Mouse (Mus musculus): ENCODE data around the gene Dysf. TPM values are rescaled to one million over a fixed set of nuclear protein-coding genes. Genes with fewer than 3 reads are reported as not detected.

The Dysf gene
- polyA plus RNA-seq, 2 experiments: 1.6 to 1.9 TPM

DNA sequence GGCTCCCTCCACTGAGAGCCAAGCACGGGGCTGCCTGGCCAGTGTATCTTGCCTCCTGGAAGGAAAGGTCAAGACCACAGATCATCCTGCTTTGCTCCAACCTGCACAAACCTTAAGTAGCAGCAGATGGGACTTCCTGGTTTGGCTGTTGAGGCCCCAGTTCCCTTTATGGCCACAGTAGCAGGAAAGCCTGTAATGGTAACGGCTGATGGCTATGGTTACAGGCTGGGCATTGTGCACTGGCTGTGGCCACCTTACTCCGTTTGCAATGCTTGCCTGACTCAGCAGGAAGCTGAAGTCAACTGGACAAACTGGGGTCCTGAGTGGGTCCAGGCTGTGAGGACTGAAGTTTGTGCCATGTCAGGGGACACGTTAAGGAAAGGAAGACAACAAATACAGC is 200.2 kb downstream of the Dysf start:
- H3K9ac ChIP-seq (replicated peaks): no peak overlapping the region
- H3K4me2 ChIP-seq (ENCODE audit: low read depth): no peak overlapping the region
- TF ChIP-seq EP300 (IDR thresholded peaks at IDR 0.05; ENCODE audit: low read depth) (no peak), CTCF (IDR thresholded peaks at IDR 0.05; ENCODE audit: low read depth) (no peak)
- no peaks in the 10 kb centered on the region for H3K36me3 ChIP-seq (replicated peaks; ENCODE audit: control insufficient read depth, insufficient read depth, low read depth)
- H3K9me3 ChIP-seq (ENCODE audit: control insufficient read depth, low read length): no peaks in the 10 kb centered on the region
- no peaks in the 10 kb centered on the region for H3K4me1 ChIP-seq (replicated peaks; ENCODE audit: control insufficient read depth in 2 of 2, insufficient read depth in 2 of 2, low read length in 1 of 2)
- H3K4me3 ChIP-seq (ENCODE audit: insufficient read depth in 1 of 2, low read depth in 2 of 2, low read length in 2 of 2): no peak overlapping the region
- H3K27me3 ChIP-seq (ENCODE audit: control insufficient read depth, insufficient read depth, low read length): no peaks in the 10 kb centered on the region
- no peak overlapping the region for H3K27ac ChIP-seq
- DNase-seq (ENCODE audit: low read depth in 3 of 3, low spot score in 3 of 3) (no peak), ATAC-seq (ENCODE audit: insufficient read depth) (no peak)
- WGBS (ENCODE audit: insufficient replicate concordance): 20% methylated on average over 4 of the region's 4 CpGs

DNA sequence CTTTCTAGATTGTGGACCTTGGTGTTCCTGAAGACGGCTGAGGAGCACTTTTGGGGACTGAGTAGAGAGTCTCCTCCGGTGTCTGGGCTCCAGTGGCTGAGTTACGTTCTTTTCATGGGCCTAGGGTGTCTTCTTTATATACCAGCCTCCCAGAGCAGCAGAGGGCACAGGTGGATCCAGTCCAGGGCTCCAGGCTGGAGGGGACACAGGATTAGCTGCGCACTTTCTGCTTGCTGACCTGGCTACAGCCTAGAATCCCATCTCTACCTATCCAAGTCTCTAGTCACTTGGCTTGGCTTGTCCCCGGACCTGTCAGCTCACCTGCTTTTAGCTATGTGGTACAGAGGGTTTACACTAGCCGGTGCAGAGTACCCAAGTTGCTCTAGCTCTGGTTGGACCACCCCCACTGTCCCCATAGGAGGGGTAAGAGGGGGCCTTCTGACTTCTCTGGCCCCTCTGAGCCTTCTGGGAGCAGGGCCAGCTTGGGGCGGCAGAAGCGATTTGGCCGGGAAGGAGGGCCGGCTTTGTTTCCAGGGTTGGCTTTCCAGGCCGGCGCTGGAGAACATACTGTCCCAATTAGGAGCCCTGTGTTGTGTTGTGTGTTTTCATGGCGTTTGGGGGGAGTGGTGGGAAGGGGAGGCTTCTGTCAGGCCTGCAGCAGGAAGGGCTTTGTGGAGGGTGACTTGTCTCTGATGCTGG is 201.5 kb downstream of the Dysf start:
- TF ChIP-seq CTCF (IDR thresholded peaks at IDR 0.05; ENCODE audit: low read depth) (no peak), EP300 (IDR thresholded peaks at IDR 0.05; ENCODE audit: low read depth) (no peak)
- DNase-seq (ENCODE audit: low read depth in 3 of 3, low spot score in 3 of 3): no peak

DNA sequence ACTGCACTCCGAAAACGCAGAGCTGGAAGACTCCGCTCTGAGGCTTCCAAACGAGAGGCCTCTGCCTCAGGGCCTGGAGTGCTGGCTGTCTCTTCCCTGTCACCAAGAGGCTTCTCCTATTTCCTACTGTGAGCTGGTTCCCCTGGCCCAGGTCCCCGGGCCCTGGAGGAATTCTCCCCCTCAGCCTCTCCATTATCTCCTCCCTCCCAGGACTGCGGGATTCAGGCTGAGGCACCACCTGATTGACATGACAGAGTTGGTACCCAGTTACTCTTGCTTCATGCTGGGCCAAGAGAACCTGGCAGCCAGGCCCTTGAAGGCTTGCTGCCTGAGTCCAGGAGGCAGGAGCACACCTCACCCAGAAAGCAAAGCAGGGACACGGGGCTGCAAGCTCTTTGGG is 203.1 kb downstream of the Dysf start:
- no peak overlapping the region for H3K4me2 ChIP-seq (ENCODE audit: low read depth)
- H3K9ac ChIP-seq (replicated peaks): no peak overlapping the region
- ATAC-seq (ENCODE audit: insufficient read depth) (no peak), DNase-seq (ENCODE audit: low read depth in 3 of 3, low spot score in 3 of 3) (no peak)
- H3K27me3 ChIP-seq (ENCODE audit: control insufficient read depth, insufficient read depth, low read length): no peaks in the 10 kb centered on the region
- no peak for TF ChIP-seq EP300 (IDR thresholded peaks at IDR 0.05; ENCODE audit: low read depth)
- TF ChIP-seq CTCF (IDR thresholded peaks at IDR 0.05; ENCODE audit: low read depth): no peak
- no peaks in the 10 kb centered on the region for H3K4me1 ChIP-seq (replicated peaks; ENCODE audit: control insufficient read depth in 2 of 2, insufficient read depth in 2 of 2, low read length in 1 of 2)
- WGBS (ENCODE audit: insufficient replicate concordance): 54% methylated on average over 7 of the region's 7 CpGs
- no peaks in the 10 kb centered on the region for H3K9me3 ChIP-seq (ENCODE audit: control insufficient read depth, low read length)
- no peak overlapping the region for H3K27ac ChIP-seq
- no peaks in the 10 kb centered on the region for H3K36me3 ChIP-seq (replicated peaks; ENCODE audit: control insufficient read depth, insufficient read depth, low read depth)
- no peak overlapping the region for H3K4me3 ChIP-seq (ENCODE audit: insufficient read depth in 1 of 2, low read depth in 2 of 2, low read length in 2 of 2)

More for the DNA sequence above, 201.5 kb downstream of the Dysf start:
- Histone ChIP-seq H3K27me3 (ENCODE audit: control insufficient read depth, insufficient read depth, low read length) (no peaks in the 10 kb centered on the region), H3K36me3 (replicated peaks; ENCODE audit: control insufficient read depth, insufficient read depth, low read depth) (no peaks in the 10 kb centered on the region), H3K4me1 (replicated peaks; ENCODE audit: control insufficient read depth in 2 of 2, insufficient read depth in 2 of 2, low read length in 1 of 2) (no peaks in the 10 kb centered on the region), H3K4me3 (ENCODE audit: insufficient read depth in 1 of 2, low read depth in 2 of 2, low read length in 2 of 2) (no peak overlapping the region), H3K27ac (no peak overlapping the region), H3K9ac (replicated peaks) (no peak overlapping the region), H3K4me2 (ENCODE audit: low read depth) (no peak overlapping the region), H3K9me3 (ENCODE audit: control insufficient read depth, low read length) (no peaks in the 10 kb centered on the region)
- ATAC-seq (ENCODE audit: insufficient read depth): no peak
- 68% methylated on average over 13 of the region's 13 CpGs for WGBS (ENCODE audit: insufficient replicate concordance)

DNA sequence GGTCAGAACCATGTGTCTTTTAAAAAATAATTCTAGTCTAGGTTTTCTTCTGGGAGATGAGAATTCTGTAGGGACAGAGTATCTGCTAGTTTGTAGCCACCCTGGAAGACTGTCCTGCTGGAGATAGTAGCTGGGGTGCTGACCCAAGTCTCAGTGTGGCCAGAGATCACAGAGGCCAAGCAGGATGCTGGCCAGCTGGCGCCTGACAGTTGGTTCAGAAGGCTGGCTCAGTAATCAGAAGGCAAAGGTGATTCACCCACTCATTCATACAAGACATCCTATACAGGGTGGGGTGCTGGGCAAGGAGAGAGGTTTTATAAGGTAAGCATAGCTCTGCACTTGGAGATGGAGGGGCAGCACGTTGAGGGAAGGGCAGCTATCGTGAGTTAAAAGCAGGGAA is 204.7 kb downstream of the Dysf start:
- H3K4me1 ChIP-seq (replicated peaks; ENCODE audit: control insufficient read depth in 2 of 2, insufficient read depth in 2 of 2, low read length in 1 of 2): no peaks in the 10 kb centered on the region
- no peaks in the 10 kb centered on the region for H3K27me3 ChIP-seq (ENCODE audit: control insufficient read depth, insufficient read depth, low read length)
- no peaks in the 10 kb centered on the region for H3K9me3 ChIP-seq (ENCODE audit: control insufficient read depth, low read length)
- no peak overlapping the region for H3K4me2 ChIP-seq (ENCODE audit: low read depth)
- no peak overlapping the region for H3K4me3 ChIP-seq (ENCODE audit: insufficient read depth in 1 of 2, low read depth in 2 of 2, low read length in 2 of 2)
- WGBS (ENCODE audit: insufficient replicate concordance): 19% methylated on average over 3 of the region's 3 CpGs
- no peak overlapping the region for H3K27ac ChIP-seq
- ATAC-seq (ENCODE audit: insufficient read depth): no peak
- H3K9ac ChIP-seq (replicated peaks): no peak overlapping the region
- TF ChIP-seq EP300 (IDR thresholded peaks at IDR 0.05; ENCODE audit: low read depth) (no peak), CTCF (IDR thresholded peaks at IDR 0.05; ENCODE audit: low read depth) (no peak)
- no peak for DNase-seq (ENCODE audit: low read depth in 3 of 3, low spot score in 3 of 3)
- H3K36me3 ChIP-seq (replicated peaks; ENCODE audit: control insufficient read depth, insufficient read depth, low read depth): no peaks in the 10 kb centered on the region

DNA sequence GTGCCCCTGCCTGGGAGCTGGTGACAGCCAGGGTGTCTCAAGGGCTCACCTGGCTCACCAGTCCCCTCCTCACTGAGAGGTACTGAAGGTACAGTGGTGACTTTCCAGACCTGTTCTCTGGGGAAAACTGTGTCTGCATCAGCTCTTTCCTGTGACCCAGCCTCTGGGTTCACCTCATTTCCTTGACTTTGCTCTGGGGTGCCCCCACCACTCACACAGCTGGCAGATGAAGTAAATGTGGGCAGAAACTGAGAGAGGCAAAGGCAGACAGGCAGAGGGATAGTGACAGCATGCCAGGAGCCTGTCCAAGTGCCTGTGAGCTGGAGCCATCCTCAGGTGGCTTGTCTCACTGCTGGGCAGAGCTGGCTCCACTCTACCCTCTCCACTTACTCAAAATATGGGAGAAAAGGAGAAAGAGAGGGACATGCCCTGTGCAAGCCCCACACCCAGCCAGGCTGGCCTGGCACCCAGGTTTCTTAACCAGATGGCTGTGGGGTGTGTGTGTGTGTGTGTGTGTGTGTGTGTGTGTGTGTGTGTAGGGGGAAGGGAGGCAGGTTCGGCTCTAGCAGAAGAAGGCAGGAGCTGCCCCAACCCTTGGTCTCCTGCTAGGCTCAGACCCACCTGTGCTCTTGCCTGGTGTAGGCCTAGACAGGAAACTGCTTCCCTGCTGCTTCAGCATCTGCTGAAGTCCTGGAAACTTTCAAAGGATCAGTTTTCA is 209.0 kb downstream of the Dysf start:
- ATAC-seq (ENCODE audit: insufficient read depth): no peak
- DNase-seq (ENCODE audit: low read depth in 3 of 3, low spot score in 3 of 3): no peak
- Histone ChIP-seq H3K27ac (no peak overlapping the region), H3K27me3 (ENCODE audit: control insufficient read depth, insufficient read depth, low read length) (no peaks in the 10 kb centered on the region), H3K4me3 (ENCODE audit: insufficient read depth in 1 of 2, low read depth in 2 of 2, low read length in 2 of 2) (no peak overlapping the region), H3K36me3 (replicated peaks; ENCODE audit: control insufficient read depth, insufficient read depth, low read depth) (no peaks in the 10 kb centered on the region), H3K9ac (replicated peaks) (no peak overlapping the region), H3K4me1 (replicated peaks; ENCODE audit: control insufficient read depth in 2 of 2, insufficient read depth in 2 of 2, low read length in 1 of 2) (no peaks in the 10 kb centered on the region), H3K9me3 (ENCODE audit: control insufficient read depth, low read length) (no peaks in the 10 kb centered on the region), H3K4me2 (ENCODE audit: low read depth) (no peak overlapping the region)
- 42% methylated on average over 1 of the region's 1 CpGs for WGBS (ENCODE audit: insufficient replicate concordance)
- TF ChIP-seq EP300 (IDR thresholded peaks at IDR 0.05; ENCODE audit: low read depth) (no peak), CTCF (IDR thresholded peaks at IDR 0.05; ENCODE audit: low read depth) (no peak)

Data from liver, embryonic 14.5 days (tissue).